Mouse (Mus musculus) testis, adult 2 months (tissue): ENCODE measurements around the gene Hist3h2a. TPM values are rescaled to one million over a fixed set of nuclear protein-coding genes. Genes with fewer than 3 reads are reported as not detected.

ENCODE experiments used
- H3K27ac ChIP-seq: fragments of 200-500 bp; 2 replicates; pipeline ENCODE4 v1.5.1; 2012; ENCODE audit warnings: low read depth, low read length; ENCODE audit not compliant: control insufficient read depth, insufficient read depth
- H3K27me3 ChIP-seq: fragments of 200-500 bp; 2 replicates; pipeline ENCODE4 v1.6.1; 2012; ENCODE audit warnings: mild to moderate bottlenecking, low read length, moderate library complexity; ENCODE audit not compliant: control insufficient read depth, insufficient read depth
- H3K36me3 ChIP-seq: fragments of 200-500 bp; 2 replicates; pipeline ENCODE4 v1.6.1; 2012; ENCODE audit warnings: mild to moderate bottlenecking, low read length; ENCODE audit not compliant: control insufficient read depth, insufficient read depth
- H3K4me1 ChIP-seq: fragments of 200-500 bp; 2 replicates; pipeline ENCODE4 v1.6.1; 2012; ENCODE audit warnings: low read length; ENCODE audit not compliant: control insufficient read depth, insufficient read depth
- H3K4me3 ChIP-seq: fragments of 200-500 bp; 2 replicates; pipeline ENCODE4 v1.5.1; 2012; ENCODE audit warnings: low read depth, mild to moderate bottlenecking, low read length, moderate library complexity, mixed read lengths; ENCODE audit not compliant: control insufficient read depth
- CTCF ChIP-seq: fragments of 200-500 bp; IDR thresholded peaks from 2 replicates; pipeline ENCODE4 v1.5.1; 2012; ENCODE audit warnings: low read depth, mild to moderate bottlenecking, inconsistent platforms, low read length, moderate library complexity; ENCODE audit not compliant: control insufficient read depth, insufficient read depth, insufficient replicate concordance
- POLR2A ChIP-seq: fragments of 200-500 bp; IDR thresholded peaks from 2 replicates; pipeline ENCODE4 v1.6.1; 2012; ENCODE audit warnings: low read depth, mild to moderate bottlenecking, inconsistent platforms, low read length, moderate library complexity; ENCODE audit not compliant: control insufficient read depth
- polyA plus RNA-seq: library from polyadenylated mRNA; depleted of rRNA; stranded (reverse); fragments of >200 nt; gene quantifications from 2 replicates; pipeline ENCODE4 v1.2.3, GENCODE M21; 2012; rRNA removed

Gene Hist3h2a
- polyA plus RNA-seq, 1 experiment, result 6.5 TPM

GRCm38 (mm10) chr11:58995061-58995806 is 40.7 kb downstream of the Hist3h2a start:
- Histone ChIP-seq H3K36me3 (no peaks in the 10 kb centered on the region), H3K27ac (no peak overlapping the region), H3K4me1 (peaks cover 8% of the 10 kb centered on the region), H3K4me3 (no peak overlapping the region), H3K27me3 (no peaks in the 10 kb centered on the region)
- TF ChIP-seq POLR2A (no peak), CTCF (no peak)

DNA sequence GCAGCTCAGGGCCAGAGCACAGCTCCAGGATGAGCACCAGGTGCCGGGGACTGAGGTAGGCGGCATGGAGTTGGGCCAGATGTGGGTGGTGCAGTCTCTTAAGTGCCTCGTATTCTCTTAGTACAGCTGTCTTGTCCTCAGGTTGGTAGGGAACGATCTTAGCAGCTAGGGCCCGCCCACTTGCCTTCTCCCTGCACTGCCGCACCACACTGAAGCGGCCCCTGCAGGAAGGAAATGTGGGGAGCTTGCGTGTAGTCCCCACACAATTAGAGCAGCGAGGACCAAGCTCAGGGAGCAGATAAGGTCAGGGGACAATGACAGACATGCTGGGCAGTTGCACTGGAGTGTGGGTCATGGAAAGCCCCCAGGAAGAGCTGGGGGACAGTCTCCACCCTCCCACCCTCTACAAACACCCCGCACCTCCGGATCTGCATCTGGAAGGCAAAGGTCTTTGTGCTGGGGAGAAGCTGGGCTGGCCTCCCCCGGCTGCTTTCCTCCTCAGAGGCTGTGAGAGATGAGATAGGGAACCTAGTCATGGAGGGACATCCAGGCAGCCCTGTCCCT is 41.4 kb downstream of the Hist3h2a start:
- H3K27me3 ChIP-seq, result no peaks in the 10 kb centered on the region
- H3K4me3 ChIP-seq, result no peak overlapping the region
- no peak overlapping the region for H3K27ac ChIP-seq
- TF ChIP-seq CTCF (no peak), POLR2A (no peak)
- no peaks in the 10 kb centered on the region for H3K36me3 ChIP-seq
- H3K4me1 ChIP-seq, result peaks cover 8% of the 10 kb centered on the region

- H3K27ac ChIP-seq, result no peak overlapping the region
- H3K36me3 ChIP-seq, result no peaks in the 10 kb centered on the region
Measured at GRCm38 (mm10) chr11:58997541-58997940, 43.1 kb downstream of the Hist3h2a start.

DNA sequence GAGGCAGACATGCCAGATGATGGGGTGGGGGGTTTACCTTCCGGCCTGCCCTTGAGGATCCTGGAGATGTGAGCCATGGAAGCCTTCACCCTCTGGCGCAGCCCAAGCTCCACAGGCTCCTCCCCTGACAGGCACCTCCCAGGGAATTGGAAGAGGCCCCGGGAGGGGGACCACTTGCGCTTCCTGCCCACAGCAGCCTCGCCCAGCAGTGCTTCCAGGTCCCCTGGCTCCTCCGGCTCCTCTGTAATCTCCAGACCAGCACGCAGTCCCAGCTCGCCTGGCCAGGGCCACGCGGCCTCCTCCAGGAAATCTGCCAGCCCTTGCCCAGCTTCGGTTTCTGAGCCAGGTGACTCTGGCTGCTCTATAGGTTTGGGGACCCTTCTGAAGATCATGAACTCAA is 44.7 kb downstream of the Hist3h2a start:
- TF ChIP-seq CTCF (no peak), POLR2A (no peak)
- Histone ChIP-seq H3K36me3 (no peaks in the 10 kb centered on the region), H3K27ac (no peak overlapping the region), H3K27me3 (no peaks in the 10 kb centered on the region), H3K4me3 (no peak overlapping the region), H3K4me1 (peaks cover 4% of the 10 kb centered on the region)

More at GRCm38 (mm10) chr11:58997541-58997940, 43.1 kb downstream of the Hist3h2a start:
- peaks cover 8% of the 10 kb centered on the region for H3K4me1 ChIP-seq
- peak overlapping the region; percentile 71 for H3K4me3 ChIP-seq
- no peaks in the 10 kb centered on the region for H3K27me3 ChIP-seq
- TF ChIP-seq CTCF (no peak), POLR2A (no peak)

DNA sequence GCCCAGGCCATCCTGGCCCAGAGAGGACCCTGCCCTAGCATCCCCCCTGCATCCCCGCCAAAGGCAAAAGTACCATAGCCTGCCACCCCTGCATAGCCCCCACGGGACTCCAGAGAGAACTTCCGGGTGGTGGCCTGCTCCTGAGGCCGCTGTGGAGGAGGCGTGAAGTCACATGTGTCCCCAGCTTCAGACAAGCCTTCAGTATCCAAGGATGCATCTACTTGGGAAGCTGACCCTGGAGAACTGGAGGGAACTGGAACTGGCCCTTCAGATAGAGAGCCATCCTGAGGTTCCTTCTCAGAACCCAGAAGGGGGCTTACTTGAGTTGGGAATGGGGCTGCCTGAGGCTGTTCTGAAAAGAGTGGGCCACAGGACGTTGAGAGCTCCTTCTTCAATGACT is 45.3 kb downstream of the Hist3h2a start:
- TF ChIP-seq POLR2A (no peak), CTCF (no peak)
- no peaks in the 10 kb centered on the region for H3K4me1 ChIP-seq
- H3K36me3 ChIP-seq, result no peaks in the 10 kb centered on the region
- no peaks in the 10 kb centered on the region for H3K27me3 ChIP-seq
- no peak overlapping the region for H3K27ac ChIP-seq
- no peak overlapping the region for H3K4me3 ChIP-seq

GRCm38 (mm10) chr11:59000635-59001034 is 46.1 kb downstream of the Hist3h2a start:
- H3K36me3 ChIP-seq, result no peaks in the 10 kb centered on the region
- no peaks in the 10 kb centered on the region for H3K4me1 ChIP-seq
- no peaks in the 10 kb centered on the region for H3K27me3 ChIP-seq
- TF ChIP-seq CTCF, result no peak
- TF ChIP-seq POLR2A, result no peak
- H3K4me3 ChIP-seq, result no peak overlapping the region
- H3K27ac ChIP-seq, result no peak overlapping the region

DNA sequence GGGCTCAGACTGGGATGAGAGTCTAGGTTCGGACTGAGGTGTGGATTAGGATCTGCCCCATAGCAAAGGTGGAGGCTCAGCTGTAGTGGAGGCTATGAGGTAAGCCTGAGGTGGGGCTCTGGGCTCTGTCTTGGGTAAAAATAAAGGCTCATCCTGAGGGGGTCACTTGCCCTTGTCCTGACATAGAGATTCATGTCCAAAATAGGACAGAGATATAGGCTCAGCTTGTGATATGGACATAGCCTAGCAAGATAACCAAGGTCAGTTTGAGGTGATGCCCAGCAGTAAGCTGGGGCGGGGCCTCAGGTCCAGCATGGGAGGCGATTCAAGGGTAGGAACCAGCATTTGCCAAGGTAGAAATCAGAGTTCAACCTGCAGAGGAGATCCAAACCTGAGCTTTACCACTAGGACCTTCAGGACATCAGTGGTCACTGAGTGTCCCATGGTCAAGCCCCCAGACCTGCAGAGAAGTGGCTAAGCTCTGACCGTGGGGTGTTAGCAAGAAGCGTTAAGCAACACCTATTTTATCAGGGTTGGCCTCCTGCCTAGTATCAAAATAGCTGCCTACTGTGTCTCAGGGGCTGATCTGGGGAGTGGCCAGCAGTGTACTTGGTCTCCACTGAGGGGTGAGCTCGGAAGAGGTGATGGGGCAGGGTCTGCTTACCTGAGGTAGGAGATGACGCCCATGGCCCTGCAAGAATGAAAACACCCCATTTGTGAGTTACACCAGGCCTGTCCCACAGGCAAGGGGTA is 48.0 kb downstream of the Hist3h2a start:
- Histone ChIP-seq H3K4me3 (no peak overlapping the region), H3K27me3 (no peaks in the 10 kb centered on the region), H3K36me3 (no peaks in the 10 kb centered on the region), H3K4me1 (no peaks in the 10 kb centered on the region), H3K27ac (no peak overlapping the region)
- TF ChIP-seq CTCF (no peak), POLR2A (no peak)

Other genes starting within 250 kb of the Hist3h2a start
- 0.35 TPM in 1 of 2 replicates, not detected in the other for gene Olfr318, start 230.7 kb upstream of the Hist3h2a start, polyA plus RNA-seq
- 0.16 and 0.96 TPM in 2 replicates for gene Olfr317, start 215.5 kb upstream of the Hist3h2a start, polyA plus RNA-seq
- 0.29 and 3.1 TPM in 2 replicates for gene Olfr316, start 202.0 kb upstream of the Hist3h2a start, polyA plus RNA-seq
- gene Olfr315, start 181.5 kb upstream of the Hist3h2a start, polyA plus RNA-seq, result not detected in 2 replicates
- not detected in 2 replicates for gene Olfr314, start 171.7 kb upstream of the Hist3h2a start, polyA plus RNA-seq
- gene Fam183b, start 152.7 kb upstream of the Hist3h2a start, polyA plus RNA-seq, result 142 and 144 TPM in 2 replicates
- gene Olfr313, start 139.7 kb upstream of the Hist3h2a start, polyA plus RNA-seq, result 0.09 and 0.42 TPM in 2 replicates
- 0.02 and 0.06 TPM in 2 replicates for gene Olfr312, start 125.4 kb upstream of the Hist3h2a start, polyA plus RNA-seq
- gene Olfr311, start 115.4 kb upstream of the Hist3h2a start, polyA plus RNA-seq, result not detected in 2 replicates
- gene Gm12258, start 107.5 kb upstream of the Hist3h2a start, polyA plus RNA-seq, result 1.4 and 1.7 TPM in 2 replicates
- gene 2810021J22Rik, start 87.5 kb upstream of the Hist3h2a start, polyA plus RNA-seq, result 3.1 and 9.7 TPM in 2 replicates
- gene Zfp39, start 50.5 kb upstream of the Hist3h2a start, polyA plus RNA-seq, result 23.7 and 35.2 TPM in 2 replicates
- 6.8 and 10.1 TPM in 2 replicates for gene Btnl10, start 36.8 kb upstream of the Hist3h2a start, polyA plus RNA-seq
- 215 and 247 TPM in 2 replicates for gene Rnf187, start 15.8 kb upstream of the Hist3h2a start, polyA plus RNA-seq
- gene Hist3h2ba, start 5.8 kb upstream of the Hist3h2a start, polyA plus RNA-seq, result 8.7 and 8.9 TPM in 2 replicates
- 166 and 167 TPM in 2 replicates for gene Trim17, start within 50 bp of the Hist3h2a start, polyA plus RNA-seq
- 44.1 and 48.9 TPM in 2 replicates for gene Trim11, start 23.4 kb downstream of the Hist3h2a start, polyA plus RNA-seq
- gene Obscn, start 181.7 kb downstream of the Hist3h2a start, polyA plus RNA-seq, result 1.9 and 2.8 TPM in 2 replicates
- 9.4 and 10.3 TPM in 2 replicates for gene Iba57, start 209.1 kb downstream of the Hist3h2a start, polyA plus RNA-seq
- 2.1 and 2.7 TPM in 2 replicates for gene Gjc2, start 228.5 kb downstream of the Hist3h2a start, polyA plus RNA-seq
- 168 and 188 TPM in 2 replicates for gene Guk1, start 237.5 kb downstream of the Hist3h2a start, polyA plus RNA-seq
- 75.8 and 82.3 TPM in 2 replicates for gene Mrpl55, start 247.8 kb downstream of the Hist3h2a start, polyA plus RNA-seq